ENCODE assay signal across 9 mouse cellular contexts in genomic region chr6:135228465-135228941, GRCm38 (mm10). TPM values are rescaled to one million over a fixed set of nuclear protein-coding genes. Genes with fewer than 3 reads are reported as not detected.
DNase-seq lines count a peak whose midpoint lies in the region; ATAC-seq and TF ChIP-seq lines count a peak whose summit lies in the region.
"Had no signal": no experiment of that assay in that cellular context is flagged by ENCODE, and none has a peak within 500 bp of the region (broad histone marks: within the 10 kb centered on the region; RNA-seq: fewer than 3 reads in every experiment).

No protein-coding gene starts in this region.

- WGBS in embryonic facial prominence, embryonic 10.5 days, result 54% methylated on average over 10 of the region's 10 CpGs
- 44% methylated on average over 10 of the region's 10 CpGs for WGBS in cerebellum, adult 2 months

- no peak overlapping the region for H3K4me3 ChIP-seq in embryonic facial prominence, embryonic 10.5 days
- H3K4me3 ChIP-seq in cerebellum, adult 2 months (replicated peaks; ENCODE audit: insufficient read depth, low read depth, low read length), result no peak overlapping the region
- H3K4me3 ChIP-seq: limb, embryonic 12.5 days had no signal

- DNase-seq in kidney, postnatal 4 days, result peak; percentile 33 to 60
- no peak for DNase-seq in kidney, postnatal 10 days
- peak; percentile 61 for DNase-seq in NIH3T3 (ENCODE audit: low read depth)
- peak; percentile 18 for DNase-seq in embryonic facial prominence, embryonic 10.5 days (ENCODE audit: low spot score)
- no peak for DNase-seq in cerebellum, adult 2 months
- no peak for DNase-seq in layer of hippocampus, adult 8-10 months (ENCODE audit: low spot score in 2 of 2)
- DNase-seq in spleen, postnatal 4 days (ENCODE audit: low spot score in 2 of 2), result no peak

- H3K27me3 ChIP-seq in embryonic facial prominence, embryonic 10.5 days (replicated peaks; ENCODE audit: low read depth, poor library complexity, severe bottlenecking), result no peaks in the 10 kb centered on the region
- H3K27me3 ChIP-seq in cerebellum, adult 2 months (ENCODE audit: control insufficient read depth, insufficient read depth, low read length), result no peaks in the 10 kb centered on the region
- H3K27me3 ChIP-seq: limb, embryonic 12.5 days had no signal

- H3K36me3 ChIP-seq in embryonic facial prominence, embryonic 10.5 days (replicated peaks), result peaks cover 6% of the 10 kb centered on the region; the same call in 1 of the 2 replicates

- no peak for TF ChIP-seq POLR2A in cerebellum, adult 2 months (IDR thresholded peaks at IDR 0.05; ENCODE audit: borderline replicate concordance, insufficient read depth, low read length)

- peaks cover 19% of the 10 kb centered on the region for H3K4me1 ChIP-seq in embryonic facial prominence, embryonic 10.5 days
- H3K4me1 ChIP-seq in cerebellum, adult 2 months (ENCODE audit: control insufficient read depth, insufficient read depth, low read length), result no peaks in the 10 kb centered on the region

- H3K9me3 ChIP-seq in embryonic facial prominence, embryonic 10.5 days, result no peaks in the 10 kb centered on the region
- H3K9me3 ChIP-seq: limb, embryonic 12.5 days had no signal

- no peak overlapping the region for H3K27ac ChIP-seq in embryonic facial prominence, embryonic 10.5 days (replicated peaks)
- H3K27ac ChIP-seq in cerebellum, adult 2 months (ENCODE audit: insufficient read depth, low read length), result no peak overlapping the region
- H3K27ac ChIP-seq: limb, embryonic 12.5 days had no signal

- peak; percentile 93 for ATAC-seq in megakaryocyte progenitor cell, adult 5-6 weeks (replicated peaks; ENCODE audit: poor library complexity)

- no peak for TF ChIP-seq CTCF in cerebellum, adult 2 months (IDR thresholded peaks at IDR 0.05; ENCODE audit: borderline replicate concordance, insufficient read depth, low read depth, low read length)

RNA-seq across cellular contexts. Expression of gene Gsg1, which starts 25.6 kb away (rescaled TPM):
- polyA plus RNA-seq in embryonic facial prominence, embryonic 10.5 days (2016; fragmentation: Nextera tagmentation; extraction: Ambion mirVana), result 0.29 and 0.55 TPM in 2 replicates
- total RNA-seq in megakaryocyte progenitor cell, adult 5-6 weeks (2015), result not detected in 2 replicates
- total RNA-seq in megakaryocyte progenitor cell, adult 5-6 weeks (2017), result not detected in 2 replicates
- 0.13 TPM in 1 of 2 replicates, not detected in the other for polyA plus RNA-seq in cerebellum, adult 2 months (2012; rRNA removed)
- under 1 TPM in 1 of 4 experiments, not detected in 3; 0.82 TPM for total RNA-seq in layer of hippocampus, adult 8-10 months (2022)

RNA-seq across cellular contexts. Expression of gene Hebp1, which starts 30.7 kb away (rescaled TPM):
- 4.1 and 5.2 TPM in 2 replicates for polyA plus RNA-seq in embryonic facial prominence, embryonic 10.5 days (2016; fragmentation: Nextera tagmentation; extraction: Ambion mirVana)
- 12.9 and 15.0 TPM in 2 replicates for total RNA-seq in megakaryocyte progenitor cell, adult 5-6 weeks (2015)
- 20.0 and 21.2 TPM in 2 replicates for total RNA-seq in megakaryocyte progenitor cell, adult 5-6 weeks (2017)
- 20.8 and 22.9 TPM in 2 replicates for polyA plus RNA-seq in cerebellum, adult 2 months (2012; rRNA removed)
- 10 to 100 TPM; 69.4 to 91.3 (median 78.1) TPM for total RNA-seq in layer of hippocampus, adult 8-10 months (2022)

RNA-seq across cellular contexts. Expression of gene Fam234b, which starts 30.7 kb away (rescaled TPM):
- 18.4 and 20.1 TPM in 2 replicates for polyA plus RNA-seq in embryonic facial prominence, embryonic 10.5 days (2016; fragmentation: Nextera tagmentation; extraction: Ambion mirVana)
- total RNA-seq in megakaryocyte progenitor cell, adult 5-6 weeks (2015), result 5.9 and 6.5 TPM in 2 replicates
- 5.4 and 6.8 TPM in 2 replicates for total RNA-seq in megakaryocyte progenitor cell, adult 5-6 weeks (2017)
- polyA plus RNA-seq in cerebellum, adult 2 months (2012; rRNA removed), result 115 and 118 TPM in 2 replicates
- total RNA-seq in layer of hippocampus, adult 8-10 months (2022), result 100 to 1,000 TPM; 137 to 162 (median 153) TPM

Comparison
In these comparisons a context has a peak if more than half of its experiments do, and no peak if none do; other contexts are left out.
1. DNase-seq: peak in kidney, postnatal 4 days (2 of 2), NIH3T3 (single experiment) and embryonic facial prominence, embryonic 10.5 days (single experiment); none in kidney, postnatal 10 days (single experiment), cerebellum, adult 2 months (0 of 2), layer of hippocampus, adult 8-10 months (0 of 2) and spleen, postnatal 4 days (0 of 2).
2. RNA of gene Fam234b, which starts 30.7 kb away (total RNA-seq): 137 to 162 TPM in layer of hippocampus, adult 8-10 months; 5.4 to 6.8 TPM in megakaryocyte progenitor cell, adult 5-6 weeks; every median in the first group is over 10 times any median in the second.